Mouse (Mus musculus): ENCODE measurements around the gene Hoxb5. TPM values are rescaled to one million over a fixed set of nuclear protein-coding genes. Genes with fewer than 3 reads are reported as not detected.

The Hoxb5 gene
- total RNA-seq, 2 experiments from 2014 or later: not detected

DNA sequence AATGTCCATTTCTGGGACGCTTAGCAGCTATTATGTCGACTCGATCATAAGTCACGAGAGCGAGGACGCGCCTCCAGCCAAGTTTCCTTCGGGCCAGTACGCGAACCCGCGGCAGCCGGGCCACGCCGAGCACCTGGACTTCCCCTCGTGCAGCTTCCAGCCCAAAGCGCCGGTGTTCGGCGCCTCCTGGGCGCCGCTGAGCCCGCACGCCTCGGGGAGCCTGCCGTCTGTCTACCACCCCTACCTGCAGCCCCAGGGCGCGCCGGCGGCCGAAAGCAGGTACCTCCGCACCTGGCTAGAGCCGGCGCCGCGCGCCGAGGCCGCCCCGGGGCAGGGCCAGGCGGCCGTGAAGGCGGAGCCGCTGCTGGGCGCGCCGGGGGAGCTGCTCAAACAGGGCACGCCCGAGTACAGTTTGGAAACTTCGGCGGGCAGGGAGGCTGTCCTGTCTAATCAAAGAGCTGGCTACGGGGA, 31.6 kb upstream of the Hoxb5 start:
- no peak for DNase-seq
- intact Hi-C loops (cut with DNase I): no loop called here

DNA sequence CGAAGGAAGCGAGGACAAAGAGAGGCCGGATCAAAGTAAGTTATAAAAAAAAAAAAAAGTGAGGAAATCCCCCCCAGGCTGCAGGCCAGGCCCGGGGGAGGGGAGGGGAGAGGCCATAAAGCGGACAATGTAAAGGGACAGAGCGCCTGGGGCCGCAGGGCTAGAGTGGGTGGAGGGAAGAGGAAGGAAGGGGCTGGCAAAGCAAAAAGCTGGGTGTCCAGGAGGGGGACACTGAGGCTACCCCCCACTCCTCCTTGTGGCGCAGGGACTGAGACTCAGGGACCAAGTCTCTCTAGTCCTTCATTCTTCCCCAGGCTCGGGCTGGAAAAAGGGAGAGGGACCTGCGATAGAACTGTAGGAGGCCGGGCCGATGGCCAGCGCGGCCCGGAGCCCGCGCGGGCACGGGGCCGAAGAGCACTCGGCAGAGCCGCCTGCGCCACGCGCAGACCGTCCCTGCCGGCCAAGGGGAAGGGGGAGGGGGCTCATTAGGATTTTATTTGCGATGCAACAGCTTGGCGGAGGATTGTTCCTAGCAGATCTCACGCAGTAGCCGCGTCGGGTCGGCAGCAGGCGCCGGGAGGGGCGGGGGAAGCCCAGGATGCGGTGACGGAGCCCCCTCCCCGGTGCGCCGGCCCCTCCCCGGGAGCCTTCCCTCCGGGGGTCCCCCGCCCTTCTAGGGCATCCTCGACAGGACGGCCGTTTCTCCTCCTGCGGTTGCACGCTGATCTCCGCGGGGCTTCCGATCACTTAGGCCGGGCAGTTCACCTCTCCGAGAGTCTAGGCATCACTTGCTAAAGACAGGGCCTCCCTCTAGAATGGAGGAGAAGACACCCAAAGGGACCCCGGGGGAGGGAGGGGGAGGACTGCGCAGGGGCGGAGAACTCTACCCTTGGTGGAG, 30.9 kb upstream of the Hoxb5 start:
- intact Hi-C loops (cut with DNase I): no loop called here

GRCm38 (mm10) chr11:96274428-96274827, 28.7 kb upstream of the Hoxb5 start:
- intact Hi-C loops (cut with DNase I): no loop called here
- no peak for DNase-seq

More for the DNA sequence above, 30.9 kb upstream of the Hoxb5 start:
- DNase-seq: peak; percentile 44

DNA sequence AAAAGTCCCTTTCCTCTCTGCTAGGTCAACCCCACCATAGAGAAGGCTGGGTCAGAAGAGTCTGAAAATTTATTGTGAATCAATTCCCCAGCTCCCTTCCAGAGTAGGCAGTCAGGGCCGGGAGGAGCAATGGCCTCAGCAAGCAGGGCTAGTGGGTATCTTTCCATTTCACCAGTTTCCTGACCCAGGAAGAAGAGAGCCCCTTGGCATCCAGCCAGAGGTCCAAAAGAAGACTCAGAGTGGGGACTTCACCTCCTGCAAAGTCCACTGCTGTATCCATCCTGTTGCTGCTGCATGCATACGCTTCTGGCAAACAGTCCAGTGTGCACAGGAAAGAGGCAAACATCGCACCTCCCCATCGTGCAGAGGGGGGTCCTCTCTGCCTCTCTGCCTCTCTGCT, 27.2 kb upstream of the Hoxb5 start:
- intact Hi-C loops (cut with DNase I): no loop called here
- no peak for DNase-seq

- intact Hi-C loops (cut with DNase I): loop anchor here (2.0 kb wide), 1 partner anchor 583 kb away; no protein-coding TSS in a partner anchor
- DNase-seq: no peak
Measured at GRCm38 (mm10) chr11:96277151-96278044, 25.7 kb upstream of the Hoxb5 start.

- intact Hi-C loops (cut with DNase I): loop anchor here (2.0 kb wide), 1 partner anchor 582 kb away; no protein-coding TSS in a partner anchor
- DNase-seq: no peak
Measured at GRCm38 (mm10) chr11:96278324-96278723, 24.8 kb upstream of the Hoxb5 start.

GRCm38 (mm10) chr11:96278773-96279172, 24.4 kb upstream of the Hoxb5 start:
- peak; percentile 84 for DNase-seq
- intact Hi-C loops (cut with DNase I): loop anchor here (2.0 kb wide), 1 partner anchor 582 kb away; no protein-coding TSS in a partner anchor

DNA sequence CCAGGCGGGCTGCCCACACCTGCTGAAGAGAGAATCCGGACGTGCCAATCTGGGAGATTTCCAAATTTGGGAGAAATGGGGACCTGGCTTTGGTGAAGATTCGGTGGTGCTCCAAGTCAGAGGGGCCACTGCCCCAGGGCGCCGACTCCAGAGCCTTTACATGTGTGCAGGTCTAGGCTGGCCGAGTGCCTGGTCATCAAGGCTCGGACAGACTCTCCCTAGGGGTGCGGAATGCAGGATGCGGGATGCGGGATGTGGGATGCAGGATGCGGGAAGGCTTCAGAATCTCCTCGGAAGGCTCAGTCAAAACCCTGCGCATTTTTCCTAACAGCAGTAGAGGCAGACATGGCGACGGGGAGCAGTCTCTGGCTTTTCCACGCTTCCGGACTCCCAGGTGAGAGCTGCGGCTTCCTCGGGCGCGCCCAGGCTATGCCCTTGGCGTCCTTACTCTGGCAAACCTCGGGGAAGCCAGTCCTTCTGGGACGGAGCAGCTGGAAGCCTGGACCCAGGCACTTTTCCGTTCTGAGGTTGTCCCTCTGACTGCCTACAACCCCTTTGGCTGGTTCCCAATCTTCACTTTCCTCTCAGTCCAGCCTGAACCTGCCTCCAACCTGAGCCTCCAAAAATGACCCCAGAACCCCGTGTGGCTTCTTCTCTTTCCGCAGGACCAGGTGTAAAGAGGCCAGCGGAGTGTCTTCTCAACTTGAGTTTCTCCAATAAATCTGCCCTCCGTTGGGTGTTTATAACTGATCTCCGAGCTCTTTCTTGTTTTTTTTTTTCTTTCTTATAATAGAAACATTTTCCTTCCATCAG, 23.5 kb upstream of the Hoxb5 start:
- DNase-seq: no peak
- intact Hi-C loops (cut with DNase I): loop anchor here (2.0 to 5.0 kb wide), 2 partner anchors 498 to 581 kb away; partner anchors contain the start of gene Snx11

GRCm38 (mm10) chr11:96280399-96281378, 22.4 kb upstream of the Hoxb5 start:
- no peak for DNase-seq
- intact Hi-C loops (cut with DNase I): loop anchor here (5.0 kb wide), 1 partner anchor 497 kb away; the partner anchor contains the start of gene Snx11

GRCm38 (mm10) chr11:96281396-96281795, 21.7 kb upstream of the Hoxb5 start:
- no peak for DNase-seq
- intact Hi-C loops (cut with DNase I): loop anchor here (5.0 kb wide), 1 partner anchor 496 kb away; the partner anchor contains the start of gene Snx11

- DNase-seq: no peak
- intact Hi-C loops (cut with DNase I): loop anchor here (5.0 kb wide), 1 partner anchor 495 kb away; the partner anchor contains the start of gene Snx11
Measured at GRCm38 (mm10) chr11:96281855-96282570, 21.1 kb upstream of the Hoxb5 start, which contains the start of gene Hoxb8. TSS of gene Hoxb8 (plus strand) at chr11:96281905.

DNA sequence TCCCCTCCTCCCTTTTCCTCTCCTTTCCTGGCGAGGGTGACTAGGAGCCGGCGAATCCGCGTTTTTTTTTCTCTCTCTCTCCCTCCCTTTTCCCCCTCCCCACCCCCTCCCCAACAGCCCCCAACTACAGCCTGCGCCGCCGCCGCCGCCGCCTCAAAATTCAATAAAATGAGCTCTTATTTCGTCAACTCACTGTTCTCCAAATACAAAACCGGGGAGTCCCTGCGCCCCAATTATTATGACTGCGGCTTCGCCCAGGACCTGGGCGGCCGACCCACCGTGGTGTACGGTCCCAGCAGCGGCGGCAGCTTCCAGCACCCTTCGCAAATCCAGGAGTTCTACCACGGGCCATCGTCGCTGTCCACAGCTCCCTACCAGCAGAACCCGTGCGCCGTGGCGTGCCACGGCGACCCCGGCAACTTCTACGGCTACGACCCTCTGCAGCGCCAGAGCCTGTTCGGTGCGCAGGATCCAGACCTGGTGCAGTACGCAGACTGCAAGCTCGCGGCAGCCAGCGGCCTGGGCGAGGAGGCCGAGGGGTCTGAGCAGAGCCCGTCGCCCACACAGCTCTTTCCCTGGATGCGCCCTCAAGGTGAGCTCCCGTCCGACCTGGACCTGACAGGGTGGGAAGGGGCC, 20.2 kb upstream of the Hoxb5 start:
- DNase-seq: no peak
- intact Hi-C loops (cut with DNase I): loop anchor here (5.0 kb wide), 1 partner anchor 494 kb away; the partner anchor contains the start of gene Snx11

- intact Hi-C loops (cut with DNase I): loop anchor here (5.0 kb wide), 1 partner anchor 493 kb away; the partner anchor contains the start of gene Snx11
- no peak for DNase-seq
Measured at GRCm38 (mm10) chr11:96284041-96284749, 18.9 kb upstream of the Hoxb5 start.

- intact Hi-C loops (cut with DNase I): loop anchor here (5.0 kb wide), 1 partner anchor 492 kb away; the partner anchor contains the start of gene Snx11
- no peak for DNase-seq
Measured at GRCm38 (mm10) chr11:96284774-96285734, 18.1 kb upstream of the Hoxb5 start.
